Mouse (Mus musculus): ENCODE measurements around the gene Pld1. TPM values are rescaled to one million over a fixed set of nuclear protein-coding genes. Genes with fewer than 3 reads are reported as not detected.

Gene Pld1
- total and polyA plus RNA-seq, 2 experiments from 2014 or later: 5.0 to 6.7 TPM

DNA sequence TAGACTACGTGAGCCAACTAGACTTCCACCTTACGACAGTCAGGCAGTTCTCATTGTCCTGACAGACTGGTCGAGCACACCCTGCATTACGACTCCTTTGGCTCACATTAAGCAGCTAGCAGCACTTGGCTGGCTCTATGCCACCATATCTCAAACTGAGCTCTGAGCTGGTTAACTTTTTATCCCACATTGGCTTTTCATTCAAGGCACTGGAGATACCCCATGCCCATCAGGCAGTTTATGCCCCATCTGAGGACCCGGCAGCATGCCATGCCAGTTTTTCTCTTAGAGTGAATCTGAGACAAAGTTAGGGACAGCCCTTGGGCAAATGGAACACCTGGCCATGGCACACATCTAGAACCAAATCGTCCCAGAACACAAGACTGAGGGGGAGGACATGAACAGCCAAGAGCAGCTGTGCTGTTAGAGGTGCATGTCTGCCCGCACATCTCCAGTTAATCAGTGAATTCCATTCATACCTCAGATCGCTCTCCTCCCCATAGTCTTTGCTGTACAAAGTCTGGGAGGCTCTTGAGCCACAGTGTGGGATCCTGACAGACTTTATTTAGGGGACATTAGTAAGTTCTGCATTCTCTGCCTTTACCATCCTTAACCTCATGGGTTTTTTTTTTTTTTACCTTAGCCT, 49.5 kb downstream of the Pld1 start:
- Histone ChIP-seq H3K36me3 (ENCODE audit: insufficient read depth, low read length) (no peaks in the 10 kb centered on the region), H3K9ac (replicated peaks; ENCODE audit: low read length, poor library complexity, severe bottlenecking) (no peak overlapping the region), H3K27me3 (ENCODE audit: insufficient read depth, low read length) (no peaks in the 10 kb centered on the region), H3K27ac (ENCODE audit: low read depth, low read length) (no peak overlapping the region), H3K4me2 (ENCODE audit: low read depth, low read length, poor library complexity, severe bottlenecking) (no peak overlapping the region), H3K9me3 (ENCODE audit: low read length) (no peaks in the 10 kb centered on the region), H3K4me3 (ENCODE audit: low read depth, low read length) (no peak overlapping the region), H3K4me1 (ENCODE audit: insufficient read depth, low read length) (no peaks in the 10 kb centered on the region)
- DNase-seq (ENCODE audit: low spot score): peak; percentile 53
- no peak for TF ChIP-seq CTCF (IDR thresholded peaks at IDR 0.05)
- ATAC-seq (ENCODE audit: low FRiP score): no peak
- 64% methylated on average over 8 of the region's 8 CpGs for WGBS

- no peak overlapping the region for H3K9ac ChIP-seq (replicated peaks; ENCODE audit: low read length, poor library complexity, severe bottlenecking)
- ATAC-seq (ENCODE audit: low FRiP score): no peak
- DNase-seq (ENCODE audit: low spot score): no peak
- no peaks in the 10 kb centered on the region for H3K36me3 ChIP-seq (ENCODE audit: insufficient read depth, low read length)
- no peak overlapping the region for H3K4me2 ChIP-seq (ENCODE audit: low read depth, low read length, poor library complexity, severe bottlenecking)
- 88% methylated on average over 2 of the region's 2 CpGs for WGBS
- H3K4me3 ChIP-seq (ENCODE audit: low read depth, low read length): no peak overlapping the region
- TF ChIP-seq CTCF (IDR thresholded peaks at IDR 0.05): no peak
- no peaks in the 10 kb centered on the region for H3K4me1 ChIP-seq (ENCODE audit: insufficient read depth, low read length)
- H3K27ac ChIP-seq (ENCODE audit: low read depth, low read length): no peak overlapping the region
- H3K9me3 ChIP-seq (ENCODE audit: low read length): no peaks in the 10 kb centered on the region
- H3K27me3 ChIP-seq (ENCODE audit: insufficient read depth, low read length): no peaks in the 10 kb centered on the region
These were observed 52.7 kb downstream of the Pld1 start for GRCm38 (mm10) chr3:27991100-27991703.

- no peak overlapping the region for H3K4me2 ChIP-seq (ENCODE audit: low read depth, low read length, poor library complexity, severe bottlenecking)
- ATAC-seq (ENCODE audit: low FRiP score): no peak
- 88% methylated on average over 8 of the region's 8 CpGs for WGBS
These were observed 55.9 kb downstream of the Pld1 start for GRCm38 (mm10) chr3:27994175-27994990.

GRCm38 (mm10) chr3:28004321-28004720, 65.8 kb downstream of the Pld1 start:
- Histone ChIP-seq H3K9ac (replicated peaks; ENCODE audit: low read length, poor library complexity, severe bottlenecking) (no peak overlapping the region), H3K9me3 (ENCODE audit: low read length) (no peaks in the 10 kb centered on the region), H3K4me2 (ENCODE audit: low read depth, low read length, poor library complexity, severe bottlenecking) (no peak overlapping the region), H3K36me3 (ENCODE audit: insufficient read depth, low read length) (no peaks in the 10 kb centered on the region), H3K27me3 (ENCODE audit: insufficient read depth, low read length) (no peaks in the 10 kb centered on the region), H3K4me1 (ENCODE audit: insufficient read depth, low read length) (no peaks in the 10 kb centered on the region), H3K27ac (ENCODE audit: low read depth, low read length) (no peak overlapping the region), H3K4me3 (ENCODE audit: low read depth, low read length) (no peak overlapping the region)
- DNase-seq (ENCODE audit: low spot score) (no peak), ATAC-seq (ENCODE audit: low FRiP score) (no peak)
- no peak for TF ChIP-seq CTCF (IDR thresholded peaks at IDR 0.05)
- WGBS: 63% methylated on average over 6 of the region's 6 CpGs

More at GRCm38 (mm10) chr3:27994175-27994990, 55.9 kb downstream of the Pld1 start:
- H3K9ac ChIP-seq (replicated peaks; ENCODE audit: low read length, poor library complexity, severe bottlenecking): no peak overlapping the region
- H3K4me3 ChIP-seq (ENCODE audit: low read depth, low read length): no peak overlapping the region
- H3K4me1 ChIP-seq (ENCODE audit: insufficient read depth, low read length): no peaks in the 10 kb centered on the region
- no peak overlapping the region for H3K27ac ChIP-seq (ENCODE audit: low read depth, low read length)
- TF ChIP-seq CTCF (IDR thresholded peaks at IDR 0.05): no peak
- H3K27me3 ChIP-seq (ENCODE audit: insufficient read depth, low read length): no peaks in the 10 kb centered on the region
- DNase-seq (ENCODE audit: low spot score): no peak
- H3K9me3 ChIP-seq (ENCODE audit: low read length): no peaks in the 10 kb centered on the region
- no peaks in the 10 kb centered on the region for H3K36me3 ChIP-seq (ENCODE audit: insufficient read depth, low read length)

- 87% methylated on average over 11 of the region's 11 CpGs for WGBS
- Histone ChIP-seq H3K27ac (ENCODE audit: low read depth, low read length) (no peak overlapping the region), H3K4me3 (ENCODE audit: low read depth, low read length) (no peak overlapping the region), H3K4me1 (ENCODE audit: insufficient read depth, low read length) (no peaks in the 10 kb centered on the region), H3K9me3 (ENCODE audit: low read length) (no peaks in the 10 kb centered on the region), H3K4me2 (ENCODE audit: low read depth, low read length, poor library complexity, severe bottlenecking) (no peak overlapping the region), H3K36me3 (ENCODE audit: insufficient read depth, low read length) (no peaks in the 10 kb centered on the region), H3K27me3 (ENCODE audit: insufficient read depth, low read length) (no peaks in the 10 kb centered on the region), H3K9ac (replicated peaks; ENCODE audit: low read length, poor library complexity, severe bottlenecking) (no peak overlapping the region)
- no peak for ATAC-seq (ENCODE audit: low FRiP score)
- TF ChIP-seq CTCF (IDR thresholded peaks at IDR 0.05): no peak; the same call in 1 of the 2 replicates
- DNase-seq (ENCODE audit: low spot score): no peak
These were observed 69.2 kb downstream of the Pld1 start for GRCm38 (mm10) chr3:28007684-28008083.

DNA sequence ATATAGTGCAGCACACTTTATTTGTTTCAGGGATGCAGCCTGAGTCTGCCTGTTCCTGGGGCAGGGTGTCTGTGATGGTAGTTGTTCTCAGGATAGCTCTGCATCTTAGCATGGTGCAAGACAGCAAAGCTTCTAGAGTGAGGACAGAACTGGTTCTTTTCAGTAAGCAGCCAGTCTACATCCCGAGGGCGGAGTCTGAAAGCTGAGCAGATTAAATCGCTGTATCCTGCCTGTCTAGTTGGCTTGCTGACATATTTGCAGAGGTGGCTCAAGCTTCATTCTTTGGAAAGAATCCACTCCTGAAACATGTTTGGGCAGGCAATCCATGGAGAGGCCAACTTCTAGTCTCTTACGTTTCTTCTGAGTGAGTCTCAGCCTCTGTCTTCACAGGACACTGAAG, 69.9 kb downstream of the Pld1 start:
- H3K9me3 ChIP-seq (ENCODE audit: low read length): no peaks in the 10 kb centered on the region
- no peak overlapping the region for H3K4me2 ChIP-seq (ENCODE audit: low read depth, low read length, poor library complexity, severe bottlenecking)
- no peak overlapping the region for H3K27ac ChIP-seq (ENCODE audit: low read depth, low read length)
- ATAC-seq (ENCODE audit: low FRiP score) (no peak), DNase-seq (ENCODE audit: low spot score) (no peak)
- no peak overlapping the region for H3K9ac ChIP-seq (replicated peaks; ENCODE audit: low read length, poor library complexity, severe bottlenecking)
- no peaks in the 10 kb centered on the region for H3K4me1 ChIP-seq (ENCODE audit: insufficient read depth, low read length)
- no peak overlapping the region for H3K4me3 ChIP-seq (ENCODE audit: low read depth, low read length)
- TF ChIP-seq CTCF (IDR thresholded peaks at IDR 0.05): no peak
- WGBS: 78% methylated on average over 4 of the region's 4 CpGs
- H3K36me3 ChIP-seq (ENCODE audit: insufficient read depth, low read length): no peaks in the 10 kb centered on the region
- no peaks in the 10 kb centered on the region for H3K27me3 ChIP-seq (ENCODE audit: insufficient read depth, low read length)

All from midbrain, postnatal 0 days (tissue).